Mouse (Mus musculus) layer of hippocampus, adult 9-11 months (tissue): ENCODE results near the gene Casc3.

Experiments
- DNase-seq: peaks from one replicate; pipeline ENCODE4 v3.0.0; 2022

Casc3 gene

DNA sequence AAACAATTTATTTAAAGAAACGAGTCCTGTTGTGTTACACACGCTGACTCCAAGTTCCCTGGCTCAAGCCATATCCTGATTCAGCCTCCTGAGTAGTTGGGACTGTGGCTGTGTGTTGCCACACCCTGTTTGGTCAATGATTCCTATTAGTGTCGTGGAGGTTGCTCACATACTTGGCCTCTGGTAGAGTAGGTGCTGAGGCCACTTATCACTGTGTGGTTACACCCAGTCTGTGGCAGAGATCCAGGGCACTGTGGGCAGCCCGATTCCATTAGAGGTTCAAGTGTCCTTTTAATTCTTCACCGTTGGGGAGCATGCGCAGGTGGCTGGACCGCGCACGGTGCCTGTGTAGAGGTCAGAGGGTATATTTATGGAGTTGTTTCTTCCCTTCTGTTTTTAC, 69.2 kb downstream of the Casc3 start:
- no peak for DNase-seq

DNA sequence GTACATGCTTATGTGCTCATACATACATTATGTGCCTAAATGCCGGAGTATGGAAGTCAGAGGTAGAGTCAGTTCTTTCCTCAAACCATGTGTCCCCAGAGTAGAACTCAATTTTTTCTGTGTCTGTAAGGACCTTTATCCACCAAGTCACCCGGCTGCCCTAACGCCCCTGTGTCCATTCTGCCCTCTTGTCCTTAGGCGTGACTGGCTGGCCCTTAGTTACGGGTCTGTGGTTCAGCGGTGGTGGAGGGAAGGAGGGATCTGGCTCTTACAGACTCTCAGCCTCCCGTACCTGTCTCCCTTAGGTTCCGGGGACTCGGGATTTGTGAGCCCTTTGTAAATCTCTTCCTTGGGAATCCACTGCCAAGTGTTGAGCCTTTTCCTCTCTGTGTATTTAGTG, 72.3 kb downstream of the Casc3 start:
- DNase-seq, result no peak
